Mouse (Mus musculus): ENCODE data around the gene Dnmt3b.

DNA sequence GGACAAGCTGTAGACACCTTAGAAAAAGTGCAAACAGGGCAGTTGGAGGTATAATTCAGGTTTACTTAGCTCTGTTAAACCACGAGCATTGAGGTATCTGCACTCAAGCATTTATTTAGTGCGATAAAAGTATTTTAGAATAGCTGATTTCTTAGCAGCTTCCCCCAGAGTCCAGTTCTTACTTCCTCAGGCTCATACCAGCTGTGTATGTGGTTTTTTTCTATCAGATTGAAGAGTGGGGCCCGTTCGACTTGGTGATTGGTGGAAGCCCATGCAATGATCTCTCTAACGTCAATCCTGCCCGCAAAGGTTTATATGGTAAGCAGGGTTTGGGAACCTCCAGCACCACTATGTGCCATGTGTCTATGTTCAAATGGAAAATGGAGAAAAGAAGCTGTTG lies 27.7 kb downstream of the Dnmt3b start:
- TF ChIP-seq CTCF (IDR thresholded peaks at IDR 0.05; ENCODE audit: extremely low read depth, insufficient read length, insufficient replicate concordance, low read depth, low read length), result no peak
- no peak for TF ChIP-seq POLR2A (IDR thresholded peaks at IDR 0.05; ENCODE audit: low read depth, low read length)

All from small intestine, adult 2 months (tissue).